Mouse (Mus musculus) MEL (cell line): ENCODE data around the gene Tcte1. TPM values are rescaled to one million over a fixed set of nuclear protein-coding genes. Genes with fewer than 3 reads are reported as not detected.

Experiments
- DNase-seq: peaks from one replicate; pipeline ENCODE4 v3.0.0; 2011; ENCODE audit warnings: low read depth, low spot score
- H3K27ac ChIP-seq: 2 replicates; pipeline ENCODE4 v1.5.1; 2012; ENCODE audit warnings: low read depth, mild to moderate bottlenecking, control low read depth, low read length, moderate library complexity; ENCODE audit not compliant: control insufficient read depth
- H3K27me3 ChIP-seq, 2 experiments: fragments of 150-350 bp in 1 of 2; sonication (generic) in 1 of 2; 2 replicates each; pipeline ENCODE4 v1.6.1; 2012; ENCODE audit warnings: low read length in 2 of 2, mild to moderate bottlenecking in 2 of 2, improper control_type of control experiment in 1 of 2, moderate library complexity in 1 of 2; ENCODE audit not compliant: insufficient read depth in 2 of 2, control insufficient read depth in 1 of 2
- H3K36me3 ChIP-seq, 2 experiments: 2 replicates each; pipeline ENCODE4 v1.6.1; 2012 to 2014; ENCODE audit warnings: low read length in 2 of 2, improper control_type of control experiment in 1 of 2, inconsistent platforms in 1 of 2, mild to moderate bottlenecking in 1 of 2; ENCODE audit not compliant: insufficient read depth in 2 of 2, control insufficient read depth in 1 of 2
- H3K4me1 ChIP-seq, 2 experiments: fragments of 150-350 bp in 1 of 2; sonication (generic) in 1 of 2; 2 replicates each; pipeline ENCODE4 v1.6.1; 2012; ENCODE audit warnings: low read length in 2 of 2, improper control_type of control experiment in 1 of 2, mild to moderate bottlenecking in 1 of 2; ENCODE audit not compliant: insufficient read depth in 2 of 2, control insufficient read depth in 1 of 2
- H3K4me3 ChIP-seq, 2 experiments: fragments of 150-350 bp in 1 of 2; sonication (generic) in 1 of 2; 2 replicates each; pipeline ENCODE4 v1.5.1; 2012; ENCODE audit warnings: low read depth in 2 of 2, low read length in 2 of 2, mild to moderate bottlenecking in 2 of 2, moderate library complexity in 2 of 2, control low read depth in 1 of 2, improper control_type of control experiment in 1 of 2; ENCODE audit not compliant: control insufficient read depth in 1 of 2, insufficient read depth in 1 of 2
- H3K79me2 ChIP-seq: 2 replicates; pipeline ENCODE4 v1.6.1; 2012; ENCODE audit warnings: mild to moderate bottlenecking, low read length, moderate library complexity; ENCODE audit not compliant: control insufficient read depth, poor library complexity, insufficient read depth
- H3K9ac ChIP-seq: 2 replicates; pipeline ENCODE4 v1.6.1; 2012; ENCODE audit warnings: low read depth, mild to moderate bottlenecking, control low read depth, low read length, moderate library complexity; ENCODE audit not compliant: control insufficient read depth, poor library complexity, severe bottlenecking
- H3K9me3 ChIP-seq: fragments of 150-350 bp; sonication (generic); replicated peaks from 2 replicates; pipeline ENCODE4 v1.6.1; 2012; ENCODE audit warnings: mild to moderate bottlenecking, low read length, improper control_type of control experiment, moderate library complexity; ENCODE audit not compliant: insufficient read depth
- CHD1 ChIP-seq: IDR thresholded peaks from 2 replicates; pipeline ENCODE4 v1.6.1; 2012; ENCODE audit warnings: low read depth, mild to moderate bottlenecking, inconsistent platforms, low read length, improper control_type of control experiment
- ELF1 ChIP-seq: IDR thresholded peaks from 2 replicates; pipeline ENCODE4 v1.6.1; 2014; ENCODE audit warnings: low read depth, mild to moderate bottlenecking, inconsistent platforms, low read length, improper control_type of control experiment, moderate library complexity
- EP300 ChIP-seq, 2 experiments: IDR thresholded peaks; 2 replicates each; pipeline ENCODE4 v1.6.1; 2011; ENCODE audit warnings: improper control_type of control experiment in 2 of 2, low read length in 2 of 2, low read depth in 1 of 2, mild to moderate bottlenecking in 1 of 2
- ETS1 ChIP-seq: IDR thresholded peaks from 2 replicates; pipeline ENCODE4 v1.6.1; 2012; ENCODE audit warnings: low read depth, mild to moderate bottlenecking, inconsistent platforms, low read length, improper control_type of control experiment, moderate library complexity
- GABPA ChIP-seq: IDR thresholded peaks from 2 replicates; pipeline ENCODE4 v1.6.1; 2012; ENCODE audit warnings: low read depth, mild to moderate bottlenecking, inconsistent platforms, low read length, improper control_type of control experiment, moderate library complexity
- GATA1 ChIP-seq: IDR thresholded peaks from 2 replicates; pipeline ENCODE4 v1.6.1; 2011; ENCODE audit warnings: low read depth, low read length, improper control_type of control experiment
- MAX ChIP-seq: IDR thresholded peaks from 2 replicates; pipeline ENCODE4 v1.6.1; 2011; ENCODE audit warnings: low read length, improper control_type of control experiment
- MAZ ChIP-seq: IDR thresholded peaks from 2 replicates; pipeline ENCODE4 v1.6.1; 2012; ENCODE audit warnings: low read depth, mild to moderate bottlenecking, inconsistent platforms, low read length, improper control_type of control experiment
- MYB ChIP-seq: IDR thresholded peaks from 2 replicates; pipeline ENCODE4 v1.6.1; 2011; ENCODE audit warnings: mild to moderate bottlenecking, low read depth, low read length, improper control_type of control experiment
- MYC ChIP-seq: IDR thresholded peaks from 2 replicates; pipeline ENCODE4 v1.6.1; 2011; ENCODE audit warnings: low read depth, mild to moderate bottlenecking, low read length, improper control_type of control experiment, moderate library complexity
- NELFE ChIP-seq: IDR thresholded peaks from 2 replicates; pipeline ENCODE4 v1.6.1; 2011; ENCODE audit warnings: low read depth, low read length, improper control_type of control experiment
- NRF1 ChIP-seq: IDR thresholded peaks from 2 replicates; pipeline ENCODE4 v1.6.1; 2014; ENCODE audit warnings: low read depth, mild to moderate bottlenecking, inconsistent platforms, low read length, improper control_type of control experiment, moderate library complexity; ENCODE audit not compliant: poor library complexity, insufficient read depth, severe bottlenecking
- POLR2A ChIP-seq, 2 experiments: IDR thresholded peaks; 2 replicates each; pipeline ENCODE4 v1.6.1; 2011 to 2012; ENCODE audit warnings: low read length in 2 of 2, mild to moderate bottlenecking in 2 of 2, control low read depth in 1 of 2, improper control_type of control experiment in 1 of 2, low read depth in 1 of 2, moderate library complexity in 1 of 2; ENCODE audit not compliant: control insufficient read depth in 1 of 2, insufficient read depth in 1 of 2, poor library complexity in 1 of 2
- POLR2AphosphoS2 ChIP-seq: IDR thresholded peaks from 2 replicates; pipeline ENCODE4 v1.6.1; 2011; ENCODE audit warnings: low read length, improper control_type of control experiment
- POLR2AphosphoS5 ChIP-seq: IDR thresholded peaks from 2 replicates; pipeline ENCODE4 v1.6.1; 2012; ENCODE audit warnings: low read depth, borderline replicate concordance, mild to moderate bottlenecking, inconsistent platforms, low read length, moderate library complexity, mixed read lengths
- RAD21 ChIP-seq: IDR thresholded peaks from 2 replicates; pipeline ENCODE4 v1.6.1; 2011; ENCODE audit warnings: mild to moderate bottlenecking, low read depth, low read length, improper control_type of control experiment
- RCOR1 ChIP-seq: IDR thresholded peaks from 2 replicates; pipeline ENCODE4 v1.6.1; 2012; ENCODE audit warnings: low read depth, mild to moderate bottlenecking, inconsistent platforms, low read length, improper control_type of control experiment
- TBP ChIP-seq: IDR thresholded peaks from 2 replicates; pipeline ENCODE4 v1.8.0; 2011; ENCODE audit warnings: low read depth, low read length, improper control_type of control experiment
- ZKSCAN1 ChIP-seq: IDR thresholded peaks from 2 replicates; pipeline ENCODE4 v1.6.1; 2012; ENCODE audit warnings: low read depth, mild to moderate bottlenecking, inconsistent platforms, low read length, improper control_type of control experiment, moderate library complexity
- ZNF384 ChIP-seq: IDR thresholded peaks from 2 replicates; pipeline ENCODE4 v1.6.1; 2012; ENCODE audit warnings: low read depth, mild to moderate bottlenecking, inconsistent platforms, low read length, improper control_type of control experiment
- polyA plus RNA-seq, 2 experiments: library from polyadenylated mRNA; stranded (reverse) in 1 of 2; unstranded in 1 of 2; fragments of >175 nt in 1 of 2; fragments of >200 nt in 1 of 2; gene quantifications; 2 replicates each; pipeline versions ENCODE4 v1.2.1 to v1.2.4; 2012; ENCODE audit warnings: low replicate concordance in 2 of 2, low read depth in 1 of 2; ENCODE audit not compliant: insufficient read length in 2 of 2, insufficient read depth in 1 of 2, missing spikeins in 1 of 2
- total RNA-seq: library from RNA; depleted of rRNA; stranded (reverse); fragments of 300-350 nt; gene quantifications from 2 replicates; pipeline ENCODE4 v1.2.3, GENCODE M21; 2012

The Tcte1 gene
- total and polyA plus RNA-seq, 3 experiments: not detected

DNA sequence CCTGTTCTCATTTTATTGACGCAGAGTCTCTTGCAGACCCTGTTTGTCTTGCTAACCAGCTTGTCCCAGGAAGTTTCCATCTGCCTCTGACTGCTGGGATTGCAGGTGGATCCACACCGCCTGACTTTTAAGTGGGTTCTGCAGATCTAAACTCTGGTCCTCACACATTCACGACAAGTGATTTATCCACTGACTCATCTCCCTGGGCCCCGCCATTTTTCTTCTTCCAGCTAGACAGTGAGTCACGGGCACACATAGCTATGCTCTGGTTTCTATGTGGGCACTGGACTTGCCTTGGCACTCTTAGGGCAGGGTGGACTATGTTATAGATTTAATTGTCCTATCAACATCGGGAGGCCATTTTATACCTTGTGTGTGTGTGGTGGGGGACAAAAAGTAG lies 33.5 kb upstream of the Tcte1 start:
- no peak overlapping the region for H3K4me3 ChIP-seq
- no peak overlapping the region for H3K27ac ChIP-seq
- no peaks in the 10 kb centered on the region for H3K4me1 ChIP-seq
- no peaks in the 10 kb centered on the region for H3K36me3 ChIP-seq
- TF ChIP-seq MYC (no peak), POLR2A (IDR thresholded peaks at IDR 0.05; ENCODE audit: control insufficient read depth in 1 of 2, insufficient read depth in 1 of 2, low read depth in 1 of 2, low read length in 2 of 2, poor library complexity in 1 of 2) (no peak), ZNF384 (no peak), ZKSCAN1 (no peak), GATA1 (no peak), NRF1 (no peak), RAD21 (no peak), GABPA (no peak), MYB (no peak), ELF1 (no peak), ETS1 (no peak), POLR2AphosphoS5 (no peak), TBP (no peak), MAX (no peak), EP300 (IDR thresholded peaks at IDR 0.05; ENCODE audit: low read depth in 1 of 2, low read length in 2 of 2) (no peak)
- H3K9ac ChIP-seq: no peak overlapping the region
- no peaks in the 10 kb centered on the region for H3K9me3 ChIP-seq
- H3K27me3 ChIP-seq: peaks cover 15 to 20% of the 10 kb centered on the region in 2 experiments
- no peaks in the 10 kb centered on the region for H3K79me2 ChIP-seq
- no peak for DNase-seq

DNA sequence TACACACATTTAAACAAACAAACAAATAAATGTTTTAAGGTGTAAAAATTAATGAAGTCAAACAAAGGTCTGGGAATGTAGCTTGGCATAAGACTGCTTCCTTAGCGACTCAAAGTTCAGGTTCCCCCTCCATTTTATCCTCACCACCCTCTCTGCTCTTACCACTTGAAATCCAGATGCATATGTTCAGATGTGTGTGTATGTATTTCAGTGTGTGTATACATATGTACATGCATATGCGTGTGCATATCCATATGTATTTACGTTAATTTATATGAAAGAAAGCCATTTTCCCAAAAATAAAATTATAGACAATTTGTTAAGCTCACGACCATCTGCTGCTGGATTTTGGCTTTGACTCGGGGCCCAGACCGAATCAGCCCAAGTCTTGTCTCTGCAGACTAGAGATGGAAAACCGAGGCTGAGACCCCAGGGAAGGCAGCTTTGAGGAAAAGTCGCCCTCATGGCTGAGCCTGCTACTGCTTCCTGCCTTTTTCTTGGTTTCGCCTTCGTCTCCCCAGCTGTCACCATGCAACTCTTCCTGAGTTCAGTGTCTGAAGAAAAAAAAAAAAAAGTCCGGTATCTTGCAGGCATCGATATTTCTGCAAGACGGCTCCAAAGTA lies 32.6 kb upstream of the Tcte1 start:
- Histone ChIP-seq H3K4me3 (no peak overlapping the region), H3K9me3 (no peaks in the 10 kb centered on the region), H3K4me1 (no peaks in the 10 kb centered on the region), H3K27ac (no peak overlapping the region)
- no peak for TF ChIP-seq MAZ
- no peak for TF ChIP-seq GABPA
- TF ChIP-seq MAX: no peak
- TF ChIP-seq RCOR1: no peak
- no peak for TF ChIP-seq CHD1
- TF ChIP-seq POLR2AphosphoS2: no peak
- TF ChIP-seq EP300 (IDR thresholded peaks at IDR 0.05; ENCODE audit: low read depth in 1 of 2, low read length in 2 of 2): no peak
- TF ChIP-seq NELFE: no peak
- no peak for TF ChIP-seq ZKSCAN1
- TF ChIP-seq, all 39 proteins: peak for 0
- DNase-seq: no peak
- Histone ChIP-seq H3K79me2 (no peaks in the 10 kb centered on the region), H3K27me3 (peaks cover 15 to 20% of the 10 kb centered on the region in 2 experiments), H3K36me3 (no peaks in the 10 kb centered on the region), H3K9ac (no peak overlapping the region)
